Mouse (Mus musculus): ENCODE data around the gene Dupd1. TPM values are rescaled to one million over a fixed set of nuclear protein-coding genes. Genes with fewer than 3 reads are reported as not detected.

Gene Dupd1
- polyA plus RNA-seq (2015; fragmentation: Nextera tagmentation; extraction: Ambion mirVana) = not detected in 2 replicates

- H3K36me3 ChIP-seq (ENCODE audit: insufficient read depth, low read length) = no peaks in the 10 kb centered on the region
- no peaks in the 10 kb centered on the region for H3K27me3 ChIP-seq (ENCODE audit: insufficient read depth, low read length)
- 67% methylated on average over 5 of the region's 5 CpGs for WGBS
- no peak within 1 kb of the TSS for H3K27ac ChIP-seq
- TF ChIP-seq CTCF (IDR thresholded peaks at IDR 0.05; ENCODE audit: low read depth) = no peak
- no peak within 1 kb of the TSS for H3K4me2 ChIP-seq (ENCODE audit: low read length)
- H3K9me3 ChIP-seq (replicated peaks; ENCODE audit: low read length) = no peaks in the 10 kb centered on the region
- no peak within 1 kb of the TSS for H3K9ac ChIP-seq (ENCODE audit: low read depth, low read length)
- no peaks in the 10 kb centered on the region for H3K4me1 ChIP-seq (replicated peaks; ENCODE audit: insufficient read depth, low read length)
- DNase-seq (ENCODE audit: low spot score) (no peak), ATAC-seq (replicated peaks; ENCODE audit: low FRiP score, low read depth) (no peak)
- H3K4me3 ChIP-seq (replicated peaks; ENCODE audit: low read depth, low read length) = no peak within 1 kb of the TSS
These were observed at the start of gene Dupd1 for GRCm38 (mm10) chr14:21714486-21714885. TSS of gene Dupd1 (minus strand) at chr14:21714576.

GRCm38 (mm10) chr14:21763736-21764135 is 49.4 kb upstream of the Dupd1 start:
- no peaks in the 10 kb centered on the region for H3K36me3 ChIP-seq (ENCODE audit: insufficient read depth, low read length)
- no peaks in the 10 kb centered on the region for H3K9me3 ChIP-seq (replicated peaks; ENCODE audit: low read length)
- no peak overlapping the region for H3K27ac ChIP-seq
- WGBS = 93% methylated on average over 3 of the region's 3 CpGs
- no peaks in the 10 kb centered on the region for H3K27me3 ChIP-seq (ENCODE audit: insufficient read depth, low read length)
- H3K4me1 ChIP-seq (replicated peaks; ENCODE audit: insufficient read depth, low read length) = no peaks in the 10 kb centered on the region
- DNase-seq (ENCODE audit: low spot score) (no peak), ATAC-seq (replicated peaks; ENCODE audit: low FRiP score, low read depth) (no peak)
- H3K4me3 ChIP-seq (replicated peaks; ENCODE audit: low read depth, low read length) = no peak overlapping the region
- no peak overlapping the region for H3K9ac ChIP-seq (ENCODE audit: low read depth, low read length)
- H3K4me2 ChIP-seq (ENCODE audit: low read length) = no peak overlapping the region
- TF ChIP-seq CTCF (IDR thresholded peaks at IDR 0.05; ENCODE audit: low read depth) = no peak

GRCm38 (mm10) chr14:21761560-21761959 is 47.2 kb upstream of the Dupd1 start:
- no peak for ATAC-seq (replicated peaks; ENCODE audit: low FRiP score, low read depth)
- no peak overlapping the region for H3K27ac ChIP-seq
- H3K36me3 ChIP-seq (ENCODE audit: insufficient read depth, low read length) = no peaks in the 10 kb centered on the region
- no peaks in the 10 kb centered on the region for H3K27me3 ChIP-seq (ENCODE audit: insufficient read depth, low read length)
- WGBS = 70% methylated on average over 9 of the region's 9 CpGs
- no peaks in the 10 kb centered on the region for H3K4me1 ChIP-seq (replicated peaks; ENCODE audit: insufficient read depth, low read length)
- no peak for DNase-seq (ENCODE audit: low spot score)
- H3K9me3 ChIP-seq (replicated peaks; ENCODE audit: low read length) = no peaks in the 10 kb centered on the region
- no peak overlapping the region for H3K4me3 ChIP-seq (replicated peaks; ENCODE audit: low read depth, low read length)
- H3K4me2 ChIP-seq (ENCODE audit: low read length) = no peak overlapping the region
- no peak for TF ChIP-seq CTCF (IDR thresholded peaks at IDR 0.05; ENCODE audit: low read depth)
- H3K9ac ChIP-seq (ENCODE audit: low read depth, low read length) = no peak overlapping the region

DNA sequence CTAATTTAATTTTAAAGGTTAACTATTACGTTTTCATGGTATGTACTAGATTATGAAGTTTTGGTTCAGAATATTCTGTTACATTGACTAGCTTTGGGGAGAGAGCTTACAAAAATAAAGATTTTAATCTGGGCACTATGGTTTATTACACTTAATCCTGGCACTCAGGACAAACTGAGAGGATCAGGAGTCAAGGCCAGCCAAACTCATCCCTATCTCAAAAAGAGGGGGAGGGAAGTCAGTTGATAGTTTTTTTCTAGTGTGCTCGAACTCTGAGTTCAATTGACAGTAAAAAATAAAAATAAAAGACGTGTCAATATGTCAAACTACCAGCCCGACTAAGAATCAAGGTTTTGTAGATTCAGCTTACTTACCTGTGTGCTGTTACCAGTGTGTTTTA is 39.0 kb upstream of the Dupd1 start:
- ATAC-seq (replicated peaks; ENCODE audit: low FRiP score, low read depth) = no peak
- Histone ChIP-seq H3K36me3 (ENCODE audit: insufficient read depth, low read length) (no peaks in the 10 kb centered on the region), H3K27ac (no peak overlapping the region), H3K4me3 (replicated peaks; ENCODE audit: low read depth, low read length) (no peak overlapping the region), H3K4me2 (ENCODE audit: low read length) (no peak overlapping the region), H3K27me3 (ENCODE audit: insufficient read depth, low read length) (no peaks in the 10 kb centered on the region), H3K9me3 (replicated peaks; ENCODE audit: low read length) (no peaks in the 10 kb centered on the region), H3K4me1 (replicated peaks; ENCODE audit: insufficient read depth, low read length) (peaks cover 13% of the 10 kb centered on the region), H3K9ac (ENCODE audit: low read depth, low read length) (no peak overlapping the region)
- DNase-seq (ENCODE audit: low spot score) = no peak
- no peak for TF ChIP-seq CTCF (IDR thresholded peaks at IDR 0.05; ENCODE audit: low read depth)
- 68% methylated on average over 4 of the region's 4 CpGs for WGBS

DNA sequence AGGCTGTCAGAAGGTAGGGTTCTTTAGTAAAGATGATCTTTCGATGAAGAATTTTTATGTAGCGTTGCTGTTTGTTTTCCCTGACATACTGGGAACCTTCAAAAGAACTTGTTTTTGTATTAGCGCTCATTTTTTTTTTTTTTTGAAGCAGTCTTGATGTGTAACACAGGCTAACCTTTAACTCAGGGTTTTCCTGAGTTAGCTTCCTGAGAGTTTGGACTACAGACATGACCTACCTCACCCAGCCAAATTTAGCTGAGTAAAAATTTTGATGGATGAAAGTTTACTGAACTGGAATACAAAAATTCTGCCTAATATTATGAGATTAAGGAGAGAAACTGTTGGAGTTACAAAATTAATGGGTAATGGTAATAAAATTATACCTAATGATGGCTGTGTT is 38.0 kb upstream of the Dupd1 start:
- peaks cover 13% of the 10 kb centered on the region for H3K4me1 ChIP-seq (replicated peaks; ENCODE audit: insufficient read depth, low read length)
- H3K36me3 ChIP-seq (ENCODE audit: insufficient read depth, low read length) = no peaks in the 10 kb centered on the region
- no peaks in the 10 kb centered on the region for H3K9me3 ChIP-seq (replicated peaks; ENCODE audit: low read length)
- DNase-seq (ENCODE audit: low spot score) = no peak
- WGBS = 79% methylated on average over 3 of the region's 3 CpGs
- TF ChIP-seq CTCF (IDR thresholded peaks at IDR 0.05; ENCODE audit: low read depth) = no peak
- peak overlapping the region; percentile 80; the same call in 1 of the 2 replicates for H3K4me2 ChIP-seq (ENCODE audit: low read length)
- H3K4me3 ChIP-seq (replicated peaks; ENCODE audit: low read depth, low read length) = no peak overlapping the region
- no peak overlapping the region for H3K9ac ChIP-seq (ENCODE audit: low read depth, low read length)
- H3K27me3 ChIP-seq (ENCODE audit: insufficient read depth, low read length) = no peaks in the 10 kb centered on the region
- ATAC-seq (replicated peaks; ENCODE audit: low FRiP score, low read depth) = no peak
- no peak overlapping the region for H3K27ac ChIP-seq

GRCm38 (mm10) chr14:21750881-21751542 is 36.6 kb upstream of the Dupd1 start, which contains the start of gene Dusp13:
TSS of gene Dusp13 (minus strand) at chr14:21751181.
- under 1% methylated on average over 26 of the region's 26 CpGs for WGBS

More at GRCm38 (mm10) chr14:21750881-21751542, 36.6 kb upstream of the Dupd1 start, which contains the start of gene Dusp13:
- Histone ChIP-seq H3K4me3 (replicated peaks; ENCODE audit: low read depth, low read length) (peak within 1 kb of the TSS; percentile 100), H3K9me3 (replicated peaks; ENCODE audit: low read length) (no peaks in the 10 kb centered on the region), H3K4me1 (replicated peaks; ENCODE audit: insufficient read depth, low read length) (peaks cover 13% of the 10 kb centered on the region), H3K4me2 (ENCODE audit: low read length) (peak within 1 kb of the TSS; percentile 80), H3K36me3 (ENCODE audit: insufficient read depth, low read length) (no peaks in the 10 kb centered on the region), H3K27me3 (ENCODE audit: insufficient read depth, low read length) (no peaks in the 10 kb centered on the region), H3K27ac (peak within 1 kb of the TSS; percentile 93), H3K9ac (ENCODE audit: low read depth, low read length) (peak within 1 kb of the TSS; percentile 93)
- peak; percentile 89 for DNase-seq (ENCODE audit: low spot score)
- peak; percentile 78 for ATAC-seq (replicated peaks; ENCODE audit: low FRiP score, low read depth)
- TF ChIP-seq CTCF (IDR thresholded peaks at IDR 0.05; ENCODE audit: low read depth) = no peak
